Mouse (Mus musculus) midbrain, embryonic 14.5 days (tissue): ENCODE data around the gene Arhgap22. TPM values are rescaled to one million over a fixed set of nuclear protein-coding genes. Genes with fewer than 3 reads are reported as not detected.

Source experiments
- ATAC-seq: fragments of 200-750 bp; cut with Nextera tagmentation; 2 replicates; pipeline ENCODE4 v1.8.0; 2017; ENCODE audit warnings: moderate number of reproducible peaks, moderate library complexity; ENCODE audit not compliant: low FRiP score, low TSS enrichment
- DNase-seq: peaks from one replicate; pipeline ENCODE4 v3.0.0-alpha.2; 2015
- H3K27ac ChIP-seq: fragments of 300-500 bp; sonication (generic); replicated peaks from 2 replicates; pipeline ENCODE4 v1.5.1; 2014; ENCODE audit warnings: mild to moderate bottlenecking, low read depth, low read length, moderate library complexity
- H3K27me3 ChIP-seq: fragments of 300-500 bp; sonication (generic); 2 replicates; pipeline ENCODE4 v1.6.1; 2014; ENCODE audit warnings: low read length, control low read depth, mixed read lengths; ENCODE audit not compliant: control insufficient read depth, insufficient read depth
- H3K36me3 ChIP-seq: fragments of 300-500 bp; sonication (generic); 2 replicates; pipeline ENCODE4 v1.6.1; 2014; ENCODE audit warnings: low read length, control low read depth; ENCODE audit not compliant: control insufficient read depth, insufficient read depth
- H3K4me1 ChIP-seq: fragments of 300-500 bp; sonication (generic); 2 replicates; pipeline ENCODE4 v1.6.1; 2014; ENCODE audit warnings: mild to moderate bottlenecking, antibody characterized with exemption, low read length, control low read depth; ENCODE audit not compliant: control insufficient read depth, insufficient read depth
- H3K4me2 ChIP-seq: fragments of 300-500 bp; sonication (generic); 2 replicates; pipeline ENCODE4 v1.6.1; 2014; ENCODE audit warnings: mild to moderate bottlenecking, low read length, moderate library complexity
- H3K4me3 ChIP-seq: fragments of 300-500 bp; sonication (generic); replicated peaks from 2 replicates; pipeline ENCODE4 v1.5.1; 2014; ENCODE audit warnings: low read depth, low read length
- H3K9ac ChIP-seq: fragments of 300-500 bp; sonication (generic); replicated peaks from 2 replicates; pipeline ENCODE4 v1.6.1; 2014; ENCODE audit warnings: mild to moderate bottlenecking, low read length, moderate library complexity
- H3K9me3 ChIP-seq: fragments of 300-500 bp; sonication (generic); 2 replicates; pipeline ENCODE4 v1.6.1; 2016; ENCODE audit warnings: low read length, control low read depth, mixed read lengths; ENCODE audit not compliant: control insufficient read depth
- WGBS: fragments of 180-500 bp; shearing (Covaris S2); extraction: QIAGEN DNeasy Blood & Tissue Kit; methylation state at CpG from one replicate; pipeline ENCODE4 v1.1.7; 2014; 5-methylcytosine and 5-hydroxymethylcytosine counted together
- polyA plus RNA-seq: library from polyadenylated mRNA; unstranded; fragments of >200 nt; fragmentation: Nextera tagmentation; extraction: Ambion mirVana; gene quantifications from 2 replicates; pipeline ENCODE4 v1.2.1, GENCODE M21; 2014

Arhgap22 gene
- polyA plus RNA-seq, 1 experiment from 2014 or later: 1.4 TPM

- ATAC-seq (no peak), DNase-seq (no peak)
- no peaks in the 10 kb centered on the region for H3K4me1 ChIP-seq
- H3K27ac ChIP-seq: no peak overlapping the region
- no peaks in the 10 kb centered on the region for H3K27me3 ChIP-seq
- H3K4me2 ChIP-seq: no peak overlapping the region
- WGBS: 80% methylated on average over 4 of the region's 4 CpGs
- no peaks in the 10 kb centered on the region for H3K9me3 ChIP-seq
- H3K9ac ChIP-seq: no peak overlapping the region
- H3K36me3 ChIP-seq: no peaks in the 10 kb centered on the region
- no peak overlapping the region for H3K4me3 ChIP-seq
Observed at GRCm38 (mm10) chr14:33333833-33334232, 120.0 kb downstream of the Arhgap22 start.

DNA sequence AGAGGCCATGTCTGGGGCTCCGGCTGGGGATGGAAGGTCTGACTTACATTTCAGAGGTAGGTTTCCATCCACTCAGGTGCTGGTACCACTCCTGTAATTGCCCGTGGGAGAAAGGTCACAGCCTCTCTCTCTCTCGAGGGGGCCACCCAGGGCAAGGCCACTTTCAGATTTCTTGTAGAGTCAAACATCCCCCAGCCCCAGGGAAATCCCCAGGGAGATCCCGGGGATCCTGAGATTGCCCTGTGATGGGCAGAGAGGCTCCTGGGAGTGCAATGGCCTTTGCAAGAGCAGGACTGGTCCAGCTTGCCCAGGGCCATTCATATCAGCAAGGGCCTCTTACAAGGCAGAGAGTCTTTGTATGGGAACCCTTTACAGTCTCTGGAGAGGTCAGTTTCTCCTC lies 120.6 kb downstream of the Arhgap22 start:
- Histone ChIP-seq H3K9ac (no peak overlapping the region), H3K27me3 (no peaks in the 10 kb centered on the region), H3K4me1 (no peaks in the 10 kb centered on the region), H3K4me2 (no peak overlapping the region), H3K36me3 (no peaks in the 10 kb centered on the region), H3K9me3 (no peaks in the 10 kb centered on the region), H3K27ac (no peak overlapping the region), H3K4me3 (no peak overlapping the region)
- 82% methylated on average over 4 of the region's 4 CpGs for WGBS
- ATAC-seq: no peak
- no peak for DNase-seq

GRCm38 (mm10) chr14:33335733-33336132 lies 121.9 kb downstream of the Arhgap22 start:
- no peaks in the 10 kb centered on the region for H3K9me3 ChIP-seq
- H3K36me3 ChIP-seq: no peaks in the 10 kb centered on the region
- no peak overlapping the region for H3K27ac ChIP-seq
- WGBS: 77% methylated on average over 6 of the region's 6 CpGs
- ATAC-seq: no peak
- no peak overlapping the region for H3K4me3 ChIP-seq
- no peak for DNase-seq
- H3K9ac ChIP-seq: no peak overlapping the region
- no peak overlapping the region for H3K4me2 ChIP-seq
- no peaks in the 10 kb centered on the region for H3K27me3 ChIP-seq
- H3K4me1 ChIP-seq: no peaks in the 10 kb centered on the region

- Histone ChIP-seq H3K36me3 (no peaks in the 10 kb centered on the region), H3K4me2 (no peak overlapping the region), H3K27ac (no peak overlapping the region), H3K4me1 (no peaks in the 10 kb centered on the region), H3K9me3 (no peaks in the 10 kb centered on the region), H3K4me3 (no peak overlapping the region), H3K27me3 (no peaks in the 10 kb centered on the region), H3K9ac (no peak overlapping the region)
- WGBS: 76% methylated on average over 5 of the region's 5 CpGs
- no peak for DNase-seq
- no peak for ATAC-seq
Observed at GRCm38 (mm10) chr14:33338684-33339083, 124.9 kb downstream of the Arhgap22 start.

DNA sequence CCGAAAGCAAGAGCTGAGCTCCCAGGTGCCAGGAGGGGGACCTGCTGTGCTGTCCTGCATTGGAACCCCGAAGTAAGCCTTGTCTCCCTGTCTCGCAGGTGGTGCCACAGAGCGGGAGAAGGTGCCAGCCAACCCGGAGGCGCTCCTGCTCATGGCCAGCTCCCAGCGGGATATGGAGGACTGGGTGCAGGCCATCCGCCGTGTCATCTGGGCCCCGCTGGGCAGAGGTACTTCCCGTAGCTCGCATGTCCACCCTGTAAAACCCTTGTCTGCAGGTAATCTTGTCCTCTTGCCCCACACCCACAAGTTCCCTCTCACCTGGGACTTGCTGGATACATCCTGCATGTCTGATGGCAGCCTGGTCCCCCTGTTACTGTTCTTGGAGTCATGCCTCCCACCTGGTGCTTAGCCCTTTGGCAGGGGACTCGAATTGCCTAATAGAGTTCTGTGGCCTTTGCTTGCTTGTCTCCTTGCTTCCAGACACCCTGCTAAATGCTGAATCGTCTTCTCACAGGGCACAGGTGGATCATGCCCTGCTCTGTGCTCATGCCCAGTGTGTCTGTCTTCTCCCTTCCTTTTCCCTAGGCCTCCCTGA lies 129.4 kb downstream of the Arhgap22 start:
- no peak overlapping the region for H3K27ac ChIP-seq
- H3K4me3 ChIP-seq: no peak overlapping the region
- H3K9me3 ChIP-seq: no peaks in the 10 kb centered on the region
- H3K9ac ChIP-seq: no peak overlapping the region
- H3K36me3 ChIP-seq: no peaks in the 10 kb centered on the region
- 88% methylated on average over 14 of the region's 14 CpGs for WGBS
- H3K4me1 ChIP-seq: no peaks in the 10 kb centered on the region
- no peaks in the 10 kb centered on the region for H3K27me3 ChIP-seq
- ATAC-seq: no peak
- no peak overlapping the region for H3K4me2 ChIP-seq
- no peak for DNase-seq

DNA sequence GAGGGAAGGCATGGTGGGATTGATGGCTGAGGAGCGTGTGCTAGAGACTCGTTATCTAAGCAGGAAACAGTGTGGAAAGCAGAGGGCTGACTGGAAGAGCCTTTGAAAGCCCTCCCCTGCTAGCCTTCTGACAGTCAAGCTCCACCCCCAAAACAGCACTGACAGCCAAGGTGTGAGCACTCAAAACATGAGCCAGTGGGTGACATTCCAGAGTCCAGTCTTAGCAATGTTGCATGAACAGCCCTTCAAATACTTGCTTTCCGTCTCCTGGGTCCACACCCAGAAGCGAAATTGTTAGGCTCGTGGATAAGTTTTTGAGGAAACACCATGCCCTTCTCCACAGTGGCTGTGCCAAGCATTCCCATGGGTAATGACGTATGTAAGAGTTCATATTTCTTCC lies 132.7 kb downstream of the Arhgap22 start:
- Histone ChIP-seq H3K9ac (no peak overlapping the region), H3K4me2 (no peak overlapping the region), H3K27me3 (peaks cover 19% of the 10 kb centered on the region), H3K27ac (no peak overlapping the region), H3K4me1 (no peaks in the 10 kb centered on the region), H3K9me3 (no peaks in the 10 kb centered on the region), H3K36me3 (no peaks in the 10 kb centered on the region), H3K4me3 (no peak overlapping the region)
- no peak for ATAC-seq
- no peak for DNase-seq
- WGBS: 86% methylated on average over 6 of the region's 6 CpGs

DNA sequence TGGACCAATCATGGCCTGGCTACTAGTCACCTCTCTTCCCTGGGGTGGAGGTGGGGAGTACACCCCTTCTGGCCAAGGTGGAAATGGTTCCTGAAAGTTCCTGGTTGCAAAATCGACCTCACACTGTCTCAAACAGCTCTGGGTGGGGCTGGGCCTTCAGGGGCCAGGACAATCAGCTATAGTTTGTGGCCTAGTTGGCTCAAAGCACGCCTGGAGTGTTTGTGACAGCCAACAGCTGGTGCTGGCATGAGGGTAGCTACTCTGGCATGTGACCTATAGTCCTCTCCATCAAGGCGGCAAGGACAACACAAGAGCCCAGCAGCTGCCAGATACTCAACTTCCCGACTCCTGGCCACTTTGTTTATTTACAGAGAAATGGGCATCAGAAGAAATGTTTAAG lies 133.9 kb downstream of the Arhgap22 start:
- no peak overlapping the region for H3K27ac ChIP-seq
- no peak overlapping the region for H3K4me2 ChIP-seq
- WGBS: 67% methylated on average over 4 of the region's 4 CpGs
- no peak overlapping the region for H3K9ac ChIP-seq
- no peak for ATAC-seq
- H3K36me3 ChIP-seq: no peaks in the 10 kb centered on the region
- no peak overlapping the region for H3K4me3 ChIP-seq
- no peak for DNase-seq
- no peaks in the 10 kb centered on the region for H3K9me3 ChIP-seq
- peaks cover 30% of the 10 kb centered on the region for H3K27me3 ChIP-seq
- no peaks in the 10 kb centered on the region for H3K4me1 ChIP-seq

DNA sequence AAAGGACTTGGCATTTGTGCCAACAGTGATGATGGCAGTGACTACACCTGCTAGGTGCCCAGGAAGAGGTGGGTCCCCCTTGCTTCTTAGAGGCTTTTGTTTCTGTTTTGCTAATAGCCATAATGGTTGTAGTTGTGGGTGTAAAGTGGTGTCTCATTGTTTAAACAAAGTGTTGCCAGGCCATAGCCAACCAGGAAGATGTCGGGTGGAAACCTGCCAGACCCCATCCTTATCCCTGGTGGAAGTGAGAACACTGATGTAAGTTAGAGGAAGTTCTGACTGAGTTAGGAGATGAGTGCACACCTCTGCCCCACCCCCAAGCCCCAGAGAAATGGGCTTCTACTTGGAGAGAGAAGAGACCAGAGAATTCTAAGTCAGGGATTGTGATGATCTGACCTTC lies 134.3 kb downstream of the Arhgap22 start:
- H3K27me3 ChIP-seq: peaks cover 31% of the 10 kb centered on the region
- H3K9ac ChIP-seq: no peak overlapping the region
- 86% methylated on average over 1 of the region's 1 CpGs for WGBS
- H3K9me3 ChIP-seq: no peaks in the 10 kb centered on the region
- H3K27ac ChIP-seq: no peak overlapping the region
- no peak overlapping the region for H3K4me3 ChIP-seq
- no peak for ATAC-seq
- H3K4me1 ChIP-seq: no peaks in the 10 kb centered on the region
- DNase-seq: no peak
- no peak overlapping the region for H3K4me2 ChIP-seq
- no peaks in the 10 kb centered on the region for H3K36me3 ChIP-seq

- peak; percentile 48 for DNase-seq
- under 1% methylated on average over 42 of the region's 42 CpGs for WGBS
- peak overlapping the region; percentile 62 for H3K9ac ChIP-seq
Observed at GRCm38 (mm10) chr14:33351019-33351418, 137.2 kb downstream of the Arhgap22 start.

More at GRCm38 (mm10) chr14:33351019-33351418, 137.2 kb downstream of the Arhgap22 start:
- ATAC-seq: no peak
- Histone ChIP-seq H3K4me3 (peak overlapping the region; percentile 43), H3K27ac (no peak overlapping the region), H3K27me3 (peaks cover 31% of the 10 kb centered on the region), H3K4me1 (no peaks in the 10 kb centered on the region), H3K36me3 (no peaks in the 10 kb centered on the region), H3K4me2 (peak overlapping the region; percentile 75), H3K9me3 (no peaks in the 10 kb centered on the region)
